31 mouse cellular contexts compared by ENCODE assay signal in the genomic region with DNA sequence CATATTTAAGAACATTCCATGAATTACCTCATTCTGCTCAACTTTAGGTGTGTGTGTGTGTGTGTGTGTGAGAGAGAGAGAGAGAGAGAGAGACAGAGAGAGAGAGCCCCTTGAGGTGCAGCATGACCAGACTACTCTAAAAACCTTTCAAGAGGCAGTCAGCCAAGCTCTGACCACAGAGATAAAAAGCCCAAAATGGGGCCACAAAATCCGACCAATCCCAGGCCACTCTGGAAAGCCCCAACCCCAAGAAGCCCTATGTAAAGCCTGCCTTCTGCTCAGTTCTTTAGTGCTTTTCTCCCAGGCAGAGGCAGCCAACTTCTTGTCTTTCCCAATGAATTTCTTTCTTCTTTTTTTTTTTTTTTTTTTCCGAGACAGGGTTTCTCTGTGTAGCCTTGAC. TPM values are rescaled to one million over a fixed set of nuclear protein-coding genes. Genes with fewer than 3 reads are reported as not detected.
"Had no signal": no experiment of that assay in that cellular context is flagged by ENCODE, and none has a peak within 500 bp of the region (broad histone marks: within the 10 kb centered on the region; RNA-seq: fewer than 3 reads in every experiment).

No protein-coding gene starts in this region.

- DNase-seq: gastrocnemius, postnatal 10 days; heart, adult 2 months; heart, postnatal 10 days; heart, postnatal 4 days; kidney, adult 18-20 months; kidney, adult 8-10 months; kidney, postnatal 10 days; kidney, postnatal 4 days; liver; liver, embryonic 13.5 days had no signal

- H3K36me3 ChIP-seq: heart, embryonic 12.5 days; hindbrain, embryonic 10.5 days; hindbrain, embryonic 12.5 days; intestine, embryonic 15.5 days; limb, embryonic 10.5 days; limb, embryonic 12.5 days; liver, embryonic 13.5 days had no signal

- H3K9ac ChIP-seq: heart, embryonic 12.5 days; hindbrain, embryonic 12.5 days; hindbrain, embryonic 14.5 days; intestine, embryonic 15.5 days; limb, embryonic 12.5 days; liver, embryonic 13.5 days had no signal

- ATAC-seq: hindbrain, embryonic 16.5 days; inflammation-experienced regulatory T-cells, adult 6 months; intestine, embryonic 15.5 days; intestine, postnatal 0 days had no signal

- H3K9me3 ChIP-seq: heart, embryonic 12.5 days; hindbrain, embryonic 12.5 days; intestine, embryonic 15.5 days; limb, embryonic 10.5 days; liver, embryonic 13.5 days had no signal

- H3K27me3 ChIP-seq: hindbrain, embryonic 12.5 days; intestine, embryonic 15.5 days; limb, embryonic 12.5 days had no signal

- H3K27ac ChIP-seq: heart, adult 2 months; hindbrain, embryonic 10.5 days; hindbrain, embryonic 12.5 days; hindbrain, embryonic 14.5 days; intestine, embryonic 15.5 days; layer of hippocampus, adult 2 months; left cerebral cortex, adult 2 months; limb, embryonic 10.5 days; limb, embryonic 12.5 days; liver, embryonic 13.5 days had no signal

- H3K4me3 ChIP-seq: heart, adult 2 months; heart, embryonic 12.5 days; hindbrain, embryonic 10.5 days; hindbrain, embryonic 12.5 days; intestine, embryonic 15.5 days; layer of hippocampus, adult 2 months; left cerebral cortex, adult 2 months; limb, embryonic 10.5 days; limb, embryonic 12.5 days; liver, embryonic 13.5 days had no signal

RNA-seq across cellular contexts. Expression of gene 4930556J24Rik, which starts 15.7 kb away (rescaled TPM):
- total RNA-seq: gastrocnemius, adult 18-20 months; gastrocnemius, postnatal 10 days; gastrocnemius, postnatal 25 days; gastrocnemius, postnatal 4 days; granulocyte monocyte progenitor cell, adult 5-6 weeks; heart, adult 2 months; heart, postnatal 10 days; heart, postnatal 25 days; heart, postnatal 4 days; layer of hippocampus, adult 2 months; layer of hippocampus, postnatal 10 days; left cerebral cortex, postnatal 14 days had no signal
- polyA plus RNA-seq: heart, adult 2 months; heart, embryonic 12.5 days; heart, embryonic 14.5 days; hindbrain, embryonic 16.5 days; intestine, embryonic 15.5 days; limb, embryonic 12.5 days; limb, embryonic 14.5 days; liver, embryonic 13.5 days had no signal

RNA-seq across cellular contexts. Expression of gene Gal3st1, which starts 22.5 kb away (rescaled TPM):
- polyA plus RNA-seq: heart, embryonic 14.5 days; inflammation-experienced regulatory T-cells, adult 6 months had no signal
